Mouse (Mus musculus) kidney, adult 2 months (tissue): Measurements from ENCODE around the gene Yif1a.

Experiments
- CTCF ChIP-seq: fragments of 200-500 bp; conservative IDR thresholded peaks from 2 replicates; pipeline ENCODE4 v1.5.1; 2011; ENCODE audit warnings: low read depth, mild to moderate bottlenecking, control low read depth, low read length, moderate library complexity, mixed read lengths; ENCODE audit not compliant: insufficient read depth, insufficient read length
- POLR2A ChIP-seq: fragments of 200-500 bp; IDR thresholded peaks from one replicate; pipeline ENCODE4 v1.6.1; 2011; ENCODE audit warnings: low read depth, low read length, control low read depth

GRCm38 (mm10) chr19:5040862-5041523, 47.3 kb upstream of the Yif1a start, which contains the start of gene Brms1:
- TF ChIP-seq CTCF (no peak), POLR2A (no peak)
